Mouse (Mus musculus) C2C12 (cell line): Measurements from ENCODE around the gene Adgra3.

Experiments
- CTCF ChIP-seq: IDR thresholded peaks from one replicate; pipeline ENCODE4 v1.5.1; 2011; ENCODE audit not compliant: control insufficient read depth, insufficient read depth, insufficient read length
- MAX ChIP-seq: IDR thresholded peaks from one replicate; pipeline ENCODE4 v1.6.1; 2011; ENCODE audit warnings: mild to moderate bottlenecking, control low read depth
- MYOD1 ChIP-seq: IDR thresholded peaks from one replicate; pipeline ENCODE4 v1.6.1; 2011; ENCODE audit warnings: low read depth; ENCODE audit not compliant: control insufficient read depth, insufficient read length
- MYOG ChIP-seq: IDR thresholded peaks from one replicate; pipeline ENCODE4 v1.6.1; 2011; ENCODE audit not compliant: control insufficient read depth, insufficient read length; ENCODE audit errors: extremely low read depth

- TF ChIP-seq CTCF (no peak), MYOD1 (no peak), MAX (no peak), MYOG (no peak)
These were observed 61.8 kb downstream of the Adgra3 start for GRCm38 (mm10) chr5:49997019-49997418.
